Mouse (Mus musculus) thymus, postnatal 25 days (tissue): ENCODE results near the gene Coq10b.

Experiments
- DNase-seq: peaks from one replicate; pipeline ENCODE4 v3.0.0; 2022

Coq10b gene

GRCm38 (mm10) chr1:55109066-55109766 lies 56.6 kb downstream of the Coq10b start:
- DNase-seq = no peak
